Mouse (Mus musculus): ENCODE data around the gene Wnk1. TPM values are rescaled to one million over a fixed set of nuclear protein-coding genes. Genes with fewer than 3 reads are reported as not detected.

Wnk1 gene
- total and polyA plus RNA-seq, 3 experiments = 49.7 to 801 (median 189) TPM

DNA sequence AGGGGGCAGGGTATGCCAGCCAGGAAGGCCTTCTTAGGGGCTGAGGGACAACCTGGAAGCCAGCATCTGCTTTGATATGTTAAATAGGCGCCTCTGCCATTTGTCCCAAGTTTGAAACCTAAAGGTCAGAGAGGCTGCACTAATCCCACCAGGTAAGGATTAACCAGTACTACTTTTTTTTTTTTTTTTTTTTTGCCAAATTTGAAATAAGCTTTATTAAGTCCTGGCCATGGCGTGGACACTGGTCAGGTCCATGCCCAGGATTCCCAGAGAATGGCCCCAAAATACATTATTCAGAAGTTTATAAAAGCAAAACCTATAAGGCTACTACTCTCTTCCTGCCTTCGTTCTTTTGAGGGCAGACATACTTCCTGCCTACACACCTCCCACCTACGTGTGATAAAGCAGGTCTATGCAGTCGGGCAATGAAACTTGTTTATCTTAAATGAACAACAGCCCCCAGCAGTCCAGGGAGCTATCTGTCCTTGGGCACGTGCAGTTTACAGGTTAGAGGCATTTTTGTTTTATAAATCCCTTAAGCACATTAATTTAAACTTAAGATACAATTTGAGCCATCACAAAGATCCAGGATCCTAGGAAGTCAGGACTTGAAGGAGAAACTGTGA is 27.2 kb upstream of the Wnk1 start:
- peaks cover 17% of the 10 kb centered on the region for H3K27me3 ChIP-seq (ENCODE audit: insufficient read depth, low read length)
- no peaks in the 10 kb centered on the region for H3K36me3 ChIP-seq (replicated peaks)
- DNase-seq (ENCODE audit: low spot score) (no peak), ATAC-seq (ENCODE audit: extremely low read depth, insufficient number of reproducible peaks, low FRiP score, poor library complexity, severe bottlenecking) (no peak)
- no peak overlapping the region for H3K4me3 ChIP-seq (ENCODE audit: low read depth, low read length)
- no peaks in the 10 kb centered on the region for H3K9me3 ChIP-seq (replicated peaks)
- no peaks in the 10 kb centered on the region for H3K4me1 ChIP-seq (ENCODE audit: insufficient read depth, low read depth, low read length)
- TF ChIP-seq POLR2AphosphoS5 (IDR thresholded peaks at IDR 0.05; ENCODE audit: insufficient replicate concordance, low read depth, low read length) (no peak), GATA1 (IDR thresholded peaks at IDR 0.05; ENCODE audit: borderline replicate concordance, low read length) (no peak), GATA2 (IDR thresholded peaks at IDR 0.05; ENCODE audit: borderline replicate concordance, low read depth, low read length) (no peak), CTCF (IDR thresholded peaks at IDR 0.05; ENCODE audit: low read depth, low read length) (no peak), TAL1 (conservative IDR thresholded peaks at IDR 0.05; ENCODE audit: low read depth, low read length) (no peak)

DNA sequence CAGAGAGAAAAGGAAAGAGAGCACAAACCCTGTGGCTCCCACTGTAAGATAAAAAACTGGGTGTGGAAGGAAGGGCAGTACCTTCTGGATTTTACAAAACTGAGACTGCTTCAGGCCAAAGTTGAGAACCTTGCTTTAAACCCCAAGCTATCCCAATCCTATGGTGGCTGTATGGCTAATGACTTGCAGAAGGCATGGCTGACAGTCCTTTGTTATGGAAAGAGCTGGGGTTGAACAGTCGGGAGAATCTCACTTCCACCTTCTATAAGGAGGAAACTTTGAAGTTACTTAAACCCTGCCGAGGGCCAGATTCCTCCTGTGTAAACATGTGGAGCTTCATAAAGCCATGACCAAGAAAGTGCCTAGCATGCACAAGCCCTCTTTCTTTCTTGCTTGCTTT is 26.2 kb upstream of the Wnk1 start:
- TF ChIP-seq GATA2 (IDR thresholded peaks at IDR 0.05; ENCODE audit: borderline replicate concordance, low read depth, low read length) = no peak
- TF ChIP-seq CTCF (IDR thresholded peaks at IDR 0.05; ENCODE audit: low read depth, low read length) = no peak
- no peak for TF ChIP-seq POLR2AphosphoS5 (IDR thresholded peaks at IDR 0.05; ENCODE audit: insufficient replicate concordance, low read depth, low read length)
- TF ChIP-seq TAL1 (conservative IDR thresholded peaks at IDR 0.05; ENCODE audit: low read depth, low read length) = no peak
- no peak for TF ChIP-seq GATA1 (IDR thresholded peaks at IDR 0.05; ENCODE audit: borderline replicate concordance, low read length)
- Histone ChIP-seq H3K27me3 (ENCODE audit: insufficient read depth, low read length) (peaks cover 14% of the 10 kb centered on the region), H3K36me3 (replicated peaks) (no peaks in the 10 kb centered on the region), H3K9me3 (replicated peaks) (no peaks in the 10 kb centered on the region), H3K4me3 (ENCODE audit: low read depth, low read length) (no peak overlapping the region), H3K4me1 (ENCODE audit: insufficient read depth, low read depth, low read length) (no peaks in the 10 kb centered on the region)
- ATAC-seq (ENCODE audit: extremely low read depth, insufficient number of reproducible peaks, low FRiP score, poor library complexity, severe bottlenecking) (no peak), DNase-seq (ENCODE audit: low spot score) (no peak)

DNA sequence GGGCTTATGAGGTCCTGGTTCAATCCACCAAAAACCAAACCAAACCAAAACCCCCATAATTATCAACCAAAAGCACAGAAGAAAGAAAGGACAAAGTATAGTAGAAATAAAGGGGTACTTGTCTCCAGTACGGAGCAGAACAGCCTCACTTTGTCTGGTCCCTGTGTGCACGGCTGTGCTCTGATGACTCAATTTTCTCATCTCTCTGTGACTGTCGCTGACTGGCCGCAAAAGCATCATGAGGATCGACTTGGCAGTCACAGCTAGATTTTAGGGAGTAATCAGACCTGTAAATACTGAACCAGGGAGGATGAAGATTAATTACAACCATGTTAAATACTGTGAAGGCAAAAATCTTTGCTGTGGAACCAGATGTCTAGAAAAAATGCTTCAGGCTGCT is 24.5 kb upstream of the Wnk1 start:
- Histone ChIP-seq H3K4me1 (ENCODE audit: insufficient read depth, low read depth, low read length) (no peaks in the 10 kb centered on the region), H3K36me3 (replicated peaks) (no peaks in the 10 kb centered on the region), H3K27me3 (ENCODE audit: insufficient read depth, low read length) (peaks cover 18% of the 10 kb centered on the region), H3K4me3 (ENCODE audit: low read depth, low read length) (no peak overlapping the region), H3K9me3 (replicated peaks) (no peaks in the 10 kb centered on the region)
- ATAC-seq (ENCODE audit: extremely low read depth, insufficient number of reproducible peaks, low FRiP score, poor library complexity, severe bottlenecking) (no peak), DNase-seq (ENCODE audit: low spot score) (no peak)
- TF ChIP-seq GATA2 (IDR thresholded peaks at IDR 0.05; ENCODE audit: borderline replicate concordance, low read depth, low read length) = no peak
- no peak for TF ChIP-seq CTCF (IDR thresholded peaks at IDR 0.05; ENCODE audit: low read depth, low read length)
- no peak for TF ChIP-seq GATA1 (IDR thresholded peaks at IDR 0.05; ENCODE audit: borderline replicate concordance, low read length)
- no peak for TF ChIP-seq POLR2AphosphoS5 (IDR thresholded peaks at IDR 0.05; ENCODE audit: insufficient replicate concordance, low read depth, low read length)
- TF ChIP-seq TAL1 (conservative IDR thresholded peaks at IDR 0.05; ENCODE audit: low read depth, low read length) = no peak

DNA sequence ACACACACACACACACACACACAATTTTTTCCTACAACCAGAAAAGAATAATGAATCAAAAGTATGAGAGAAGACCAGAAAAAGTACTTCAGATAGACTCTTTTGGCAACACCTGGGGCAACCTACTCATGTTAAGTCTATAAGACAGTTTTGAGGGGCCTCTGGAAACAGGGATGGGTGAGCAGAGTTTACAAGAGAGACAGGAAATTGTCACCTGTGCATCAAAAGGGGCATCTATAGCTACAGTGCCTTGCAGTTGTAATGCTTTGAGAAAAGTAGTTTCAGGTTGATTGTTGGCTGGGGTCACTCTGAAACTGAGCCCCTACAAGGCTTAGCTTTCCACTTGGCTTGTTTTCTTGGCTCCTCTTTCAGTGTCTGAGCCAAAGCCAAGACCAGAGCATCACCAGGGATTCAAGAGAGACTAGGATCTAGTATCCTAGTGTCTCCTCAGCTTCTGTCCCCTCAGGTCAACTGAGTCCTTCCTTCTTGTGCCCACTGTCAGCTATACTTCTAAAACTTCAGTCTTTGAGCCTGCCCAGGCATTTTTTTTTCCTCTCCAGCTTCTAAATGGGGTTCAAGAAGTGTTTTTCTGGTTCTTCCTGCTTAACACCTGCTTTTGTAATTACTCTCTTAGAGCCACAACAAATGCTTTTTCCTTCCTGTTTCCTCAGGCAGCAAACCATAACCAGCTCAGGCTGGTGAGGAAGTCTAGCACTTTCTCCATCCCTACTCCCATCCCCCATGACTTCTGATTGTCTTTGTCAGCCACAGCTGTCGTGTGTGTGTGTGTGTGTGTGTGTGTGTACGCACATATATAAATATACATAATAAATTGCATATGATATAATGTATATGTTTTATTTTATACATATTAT is 17.4 kb upstream of the Wnk1 start:
- Histone ChIP-seq H3K4me1 (ENCODE audit: insufficient read depth, low read depth, low read length) (no peaks in the 10 kb centered on the region), H3K36me3 (replicated peaks) (no peaks in the 10 kb centered on the region), H3K27me3 (ENCODE audit: insufficient read depth, low read length) (peaks cover 9% of the 10 kb centered on the region), H3K4me3 (ENCODE audit: low read depth, low read length) (no peak overlapping the region), H3K9me3 (replicated peaks) (no peaks in the 10 kb centered on the region)
- TF ChIP-seq GATA2 (IDR thresholded peaks at IDR 0.05; ENCODE audit: borderline replicate concordance, low read depth, low read length) (no peak), GATA1 (IDR thresholded peaks at IDR 0.05; ENCODE audit: borderline replicate concordance, low read length) (no peak), TAL1 (conservative IDR thresholded peaks at IDR 0.05; ENCODE audit: low read depth, low read length) (no peak), POLR2AphosphoS5 (IDR thresholded peaks at IDR 0.05; ENCODE audit: insufficient replicate concordance, low read depth, low read length) (no peak), CTCF (IDR thresholded peaks at IDR 0.05; ENCODE audit: low read depth, low read length) (no peak)
- ATAC-seq (ENCODE audit: extremely low read depth, insufficient number of reproducible peaks, low FRiP score, poor library complexity, severe bottlenecking) = no peak
- DNase-seq (ENCODE audit: low spot score) = no peak

DNA sequence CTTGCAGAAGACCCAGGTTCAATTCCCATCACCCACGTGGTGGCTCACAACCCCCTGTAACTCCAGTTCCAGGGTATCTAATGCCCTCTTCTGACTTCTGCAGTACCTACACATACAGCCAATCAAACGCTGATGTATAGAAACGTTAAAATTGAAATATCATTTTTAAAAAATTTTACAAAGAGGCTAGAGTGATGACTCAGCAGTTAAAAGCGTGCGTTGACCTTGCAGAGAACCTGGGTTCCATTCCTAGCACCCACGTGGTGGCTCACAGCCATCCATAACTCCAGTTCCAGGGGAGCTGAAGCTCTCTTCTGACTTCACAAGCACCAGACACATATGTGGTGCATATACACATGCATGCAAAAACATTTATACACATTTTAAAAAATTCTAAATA is 15.9 kb upstream of the Wnk1 start:
- Histone ChIP-seq H3K4me1 (ENCODE audit: insufficient read depth, low read depth, low read length) (no peaks in the 10 kb centered on the region), H3K4me3 (ENCODE audit: low read depth, low read length) (no peak overlapping the region), H3K36me3 (replicated peaks) (no peaks in the 10 kb centered on the region), H3K9me3 (replicated peaks) (no peaks in the 10 kb centered on the region), H3K27me3 (ENCODE audit: insufficient read depth, low read length) (peaks cover 6% of the 10 kb centered on the region)
- ATAC-seq (ENCODE audit: extremely low read depth, insufficient number of reproducible peaks, low FRiP score, poor library complexity, severe bottlenecking) = no peak
- no peak for TF ChIP-seq GATA2 (IDR thresholded peaks at IDR 0.05; ENCODE audit: borderline replicate concordance, low read depth, low read length)
- no peak for TF ChIP-seq TAL1 (conservative IDR thresholded peaks at IDR 0.05; ENCODE audit: low read depth, low read length)
- TF ChIP-seq CTCF (IDR thresholded peaks at IDR 0.05; ENCODE audit: low read depth, low read length) = no peak
- no peak for DNase-seq (ENCODE audit: low spot score)

DNA sequence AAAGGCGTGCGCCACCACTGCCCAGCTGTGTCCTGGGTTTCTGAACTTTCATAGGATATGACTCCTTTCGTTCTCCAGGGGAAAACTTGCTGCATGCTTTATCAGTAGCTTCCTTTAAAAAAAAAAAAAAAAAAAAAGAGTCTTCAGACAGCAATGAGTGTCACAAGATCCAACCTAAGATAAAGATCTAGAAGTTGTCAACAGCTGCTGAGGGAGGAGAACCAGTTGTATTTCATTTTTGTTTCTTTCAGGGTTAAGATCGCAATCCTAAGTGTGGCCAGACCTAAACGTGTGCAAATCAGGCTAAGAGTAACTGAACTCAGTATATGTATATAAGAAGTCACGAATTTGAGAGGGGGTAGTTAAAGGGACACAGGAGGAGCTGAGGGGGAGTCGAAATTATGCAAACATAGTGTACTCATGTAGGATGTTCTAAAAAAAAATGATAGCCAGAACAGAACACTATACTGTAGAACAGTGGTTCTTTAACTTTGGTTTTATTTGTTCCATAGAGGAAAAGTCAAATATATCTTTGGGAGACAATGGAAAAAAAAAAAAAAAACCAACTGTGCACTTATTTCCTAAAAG is 9.3 kb upstream of the Wnk1 start:
- ATAC-seq (ENCODE audit: extremely low read depth, insufficient number of reproducible peaks, low FRiP score, poor library complexity, severe bottlenecking) = peak; percentile 57

More for the DNA sequence above, 9.3 kb upstream of the Wnk1 start:
- TF ChIP-seq POLR2AphosphoS5 (IDR thresholded peaks at IDR 0.05; ENCODE audit: insufficient replicate concordance, low read depth, low read length) = no peak
- no peak for TF ChIP-seq CTCF (IDR thresholded peaks at IDR 0.05; ENCODE audit: low read depth, low read length)
- TF ChIP-seq GATA1 (IDR thresholded peaks at IDR 0.05; ENCODE audit: borderline replicate concordance, low read length) = no peak
- TF ChIP-seq TAL1 (conservative IDR thresholded peaks at IDR 0.05; ENCODE audit: low read depth, low read length) = no peak
- TF ChIP-seq GATA2 (IDR thresholded peaks at IDR 0.05; ENCODE audit: borderline replicate concordance, low read depth, low read length) = no peak
- Histone ChIP-seq H3K36me3 (replicated peaks) (no peaks in the 10 kb centered on the region), H3K9me3 (replicated peaks) (no peaks in the 10 kb centered on the region), H3K4me1 (ENCODE audit: insufficient read depth, low read depth, low read length) (peaks cover 5% of the 10 kb centered on the region), H3K27me3 (ENCODE audit: insufficient read depth, low read length) (no peaks in the 10 kb centered on the region), H3K4me3 (ENCODE audit: low read depth, low read length) (no peak overlapping the region)
- DNase-seq (ENCODE audit: low spot score) = no peak

Data from G1E (cell line).